Mouse (Mus musculus) brain, embryonic 14.5 days (tissue): ENCODE measurements around the gene Dppa3.

ENCODE experiments used
- CTCF ChIP-seq: fragments of 200-500 bp; IDR thresholded peaks from 2 replicates; pipeline ENCODE4 v1.5.1; 2012; ENCODE audit warnings: inconsistent platforms, mild to moderate bottlenecking, moderate library complexity, borderline replicate concordance; ENCODE audit not compliant: insufficient read depth, insufficient read length; ENCODE audit errors: extremely low read depth
- POLR2A ChIP-seq: fragments of 200-500 bp; IDR thresholded peaks from 2 replicates; pipeline ENCODE4 v1.6.1; 2012; ENCODE audit warnings: mild to moderate bottlenecking, inconsistent platforms, borderline replicate concordance; ENCODE audit not compliant: poor library complexity, insufficient read depth, insufficient read length, severe bottlenecking; ENCODE audit errors: extremely low read depth

- TF ChIP-seq POLR2A (no peak), CTCF (no peak)
These were observed 35.0 kb upstream of the Dppa3 start for GRCm38 (mm10) chr6:122591027-122591758.
